Mouse (Mus musculus): ENCODE results near the gene Krt42. TPM values are rescaled to one million over a fixed set of nuclear protein-coding genes. Genes with fewer than 3 reads are reported as not detected.
"Not testable (repeated sequence)": the region's sequence is repeated elsewhere in the genome, so short reads cannot be mapped to it uniquely, and the experiment has no call there.

Gene Krt42
- not detected in 2 replicates for polyA plus RNA-seq (2016; fragmentation: Nextera tagmentation; extraction: Ambion mirVana)

- WGBS, result 79% methylated on average over 7 of the region's 7 CpGs
- no peaks in the 10 kb centered on the region for H3K36me3 ChIP-seq (replicated peaks)
- H3K9me3 ChIP-seq, result no peaks in the 10 kb centered on the region
- 0 out of 2 replicates have a peak, but pooled peaks cover 4% of the 10 kb centered on the region for H3K4me1 ChIP-seq
- H3K27me3 ChIP-seq (ENCODE audit: poor library complexity, severe bottlenecking), result 0 out of 2 replicates have a peak, but pooled peaks cover 4% of the 10 kb centered on the region
- no peak within 1 kb of the TSS for H3K4me3 ChIP-seq
- no peak within 1 kb of the TSS for H3K27ac ChIP-seq
- no peak for DNase-seq (ENCODE audit: extremely low spot score, low spot score)
Measured at GRCm38 (mm10) chr11:100269821-100270332, at the start of gene Krt42. Gene Krt42 (minus strand): TSS chr11:100269871.

GRCm38 (mm10) chr11:100318529-100319451 is 49.1 kb upstream of the Krt42 start:
- Histone ChIP-seq H3K36me3 (replicated peaks) (peaks cover 28% of the 10 kb centered on the region), H3K4me3 (peak overlapping the region; percentile 65), H3K27me3 (ENCODE audit: poor library complexity, severe bottlenecking) (no peaks in the 10 kb centered on the region), H3K4me1 (peaks cover 11% of the 10 kb centered on the region), H3K9me3 (no peaks in the 10 kb centered on the region), H3K27ac (peak overlapping the region; percentile 96)
- no peak for DNase-seq (ENCODE audit: extremely low spot score, low spot score)
- 91% methylated on average over 10 of the region's 10 CpGs for WGBS

- Histone ChIP-seq H3K4me3 (no peak overlapping the region), H3K27ac (no peak overlapping the region), H3K36me3 (replicated peaks) (peaks cover 26% of the 10 kb centered on the region), H3K9me3 (no peaks in the 10 kb centered on the region), H3K4me1 (peaks cover 11% of the 10 kb centered on the region), H3K27me3 (ENCODE audit: poor library complexity, severe bottlenecking) (no peaks in the 10 kb centered on the region)
- no peak for DNase-seq (ENCODE audit: extremely low spot score, low spot score)
- WGBS, result 84% methylated on average over 6 of the region's 6 CpGs
Measured at GRCm38 (mm10) chr11:100317826-100318380, 48.2 kb upstream of the Krt42 start.

- H3K9me3 ChIP-seq, result no peaks in the 10 kb centered on the region
- no peak overlapping the region for H3K27ac ChIP-seq
- H3K4me1 ChIP-seq, result peaks cover 15% of the 10 kb centered on the region
- 93% methylated on average over 5 of the region's 5 CpGs for WGBS
- H3K4me3 ChIP-seq, result no peak overlapping the region
- H3K36me3 ChIP-seq (replicated peaks), result peaks cover 2% of the 10 kb centered on the region; the same call in 1 of the 2 replicates
- DNase-seq (ENCODE audit: extremely low spot score, low spot score), result no peak
- no peaks in the 10 kb centered on the region for H3K27me3 ChIP-seq (ENCODE audit: poor library complexity, severe bottlenecking)
Measured at GRCm38 (mm10) chr11:100315439-100315838, 45.8 kb upstream of the Krt42 start.

GRCm38 (mm10) chr11:100313424-100313823 is 43.8 kb upstream of the Krt42 start:
- Histone ChIP-seq H3K27me3 (ENCODE audit: poor library complexity, severe bottlenecking) (no peaks in the 10 kb centered on the region), H3K9me3 (no peaks in the 10 kb centered on the region), H3K27ac (no peak overlapping the region), H3K4me1 (peaks cover 8% of the 10 kb centered on the region), H3K36me3 (replicated peaks) (no peaks in the 10 kb centered on the region), H3K4me3 (no peak overlapping the region)
- no peak for DNase-seq (ENCODE audit: extremely low spot score, low spot score)
- WGBS, result 93% methylated on average over 6 of the region's 6 CpGs

- no peak overlapping the region for H3K27ac ChIP-seq
- WGBS, result 51% methylated on average over 5 of the region's 5 CpGs
- H3K4me3 ChIP-seq, result no peak overlapping the region
- no peaks in the 10 kb centered on the region for H3K9me3 ChIP-seq
- no peak for DNase-seq (ENCODE audit: extremely low spot score, low spot score)
- H3K36me3 ChIP-seq (replicated peaks), result no peaks in the 10 kb centered on the region
- H3K4me1 ChIP-seq, result peaks cover 8% of the 10 kb centered on the region
- H3K27me3 ChIP-seq (ENCODE audit: poor library complexity, severe bottlenecking), result no peaks in the 10 kb centered on the region
Measured at GRCm38 (mm10) chr11:100312096-100312679, 42.5 kb upstream of the Krt42 start.

GRCm38 (mm10) chr11:100311656-100312055 is 42.0 kb upstream of the Krt42 start:
- Histone ChIP-seq H3K9me3 (no peaks in the 10 kb centered on the region), H3K4me3 (no peak overlapping the region), H3K27me3 (ENCODE audit: poor library complexity, severe bottlenecking) (no peaks in the 10 kb centered on the region), H3K36me3 (replicated peaks) (no peaks in the 10 kb centered on the region), H3K4me1 (peaks cover 8% of the 10 kb centered on the region), H3K27ac (no peak overlapping the region)
- DNase-seq (ENCODE audit: extremely low spot score, low spot score), result no peak
- 77% methylated on average over 1 of the region's 1 CpGs for WGBS

GRCm38 (mm10) chr11:100308672-100309071 is 39.0 kb upstream of the Krt42 start:
- H3K36me3 ChIP-seq (replicated peaks); H3K4me3 ChIP-seq; H3K9me3 ChIP-seq; H3K27me3 ChIP-seq (ENCODE audit: poor library complexity, severe bottlenecking); DNase-seq (ENCODE audit: extremely low spot score, low spot score); H3K4me1 ChIP-seq; H3K27ac ChIP-seq: not testable (repeated sequence)
- 82% methylated on average over 6 of the region's 6 CpGs for WGBS

GRCm38 (mm10) chr11:100307900-100308299 is 38.2 kb upstream of the Krt42 start:
- DNase-seq (ENCODE audit: extremely low spot score, low spot score), result no peak
- 93% methylated on average over 5 of the region's 5 CpGs for WGBS
- H3K27me3 ChIP-seq (ENCODE audit: poor library complexity, severe bottlenecking), result no peaks in the 10 kb centered on the region
- H3K27ac ChIP-seq, result no peak overlapping the region
- H3K36me3 ChIP-seq (replicated peaks), result no peaks in the 10 kb centered on the region
- H3K9me3 ChIP-seq, result no peaks in the 10 kb centered on the region
- H3K4me1 ChIP-seq, result peaks cover 8% of the 10 kb centered on the region
- no peak overlapping the region for H3K4me3 ChIP-seq

GRCm38 (mm10) chr11:100301292-100301691 is 31.6 kb upstream of the Krt42 start:
- no peak for DNase-seq (ENCODE audit: extremely low spot score, low spot score)
- Histone ChIP-seq H3K27me3 (ENCODE audit: poor library complexity, severe bottlenecking) (peaks cover 11% of the 10 kb centered on the region; the same call in 1 of the 2 replicates), H3K9me3 (no peaks in the 10 kb centered on the region), H3K36me3 (replicated peaks) (no peaks in the 10 kb centered on the region), H3K27ac (no peak overlapping the region), H3K4me1 (peaks cover 6% of the 10 kb centered on the region), H3K4me3 (no peak overlapping the region)
- 88% methylated on average over 5 of the region's 5 CpGs for WGBS

GRCm38 (mm10) chr11:100300293-100300692 is 30.6 kb upstream of the Krt42 start:
- 12% methylated on average over 5 of the region's 5 CpGs for WGBS
- DNase-seq (ENCODE audit: extremely low spot score, low spot score), result peak; percentile 74
- H3K36me3 ChIP-seq (replicated peaks), result no peaks in the 10 kb centered on the region

GRCm38 (mm10) chr11:100298274-100299036 is 28.8 kb upstream of the Krt42 start:
- H3K4me1 ChIP-seq, result peaks cover 12% of the 10 kb centered on the region
- H3K27me3 ChIP-seq (ENCODE audit: poor library complexity, severe bottlenecking), result peaks cover 11% of the 10 kb centered on the region; the same call in 1 of the 2 replicates
- 21% methylated on average over 18 of the region's 18 CpGs for WGBS
- peak overlapping the region; percentile 28; the same call in 1 of the 2 replicates for H3K4me3 ChIP-seq
- no peaks in the 10 kb centered on the region for H3K36me3 ChIP-seq (replicated peaks)
- peak; percentile 83 for DNase-seq (ENCODE audit: extremely low spot score, low spot score)
- no peak overlapping the region for H3K27ac ChIP-seq
- no peaks in the 10 kb centered on the region for H3K9me3 ChIP-seq

More at GRCm38 (mm10) chr11:100300293-100300692, 30.6 kb upstream of the Krt42 start:
- no peaks in the 10 kb centered on the region for H3K9me3 ChIP-seq
- peaks cover 11% of the 10 kb centered on the region; the same call in 1 of the 2 replicates for H3K27me3 ChIP-seq (ENCODE audit: poor library complexity, severe bottlenecking)
- H3K27ac ChIP-seq, result no peak overlapping the region
- no peak overlapping the region for H3K4me3 ChIP-seq
- peaks cover 6% of the 10 kb centered on the region for H3K4me1 ChIP-seq
